Mouse (Mus musculus) olfactory bulb, adult 2 months (tissue): ENCODE results near the gene Tnfsf9. TPM values are rescaled to one million over a fixed set of nuclear protein-coding genes. Genes with fewer than 3 reads are reported as not detected.

Source experiments
- H3K27ac ChIP-seq: fragments of 200-500 bp; 2 replicates; pipeline ENCODE4 v1.5.1; 2012; ENCODE audit warnings: low read depth, low read length; ENCODE audit not compliant: insufficient read depth
- H3K4me1 ChIP-seq: fragments of 200-500 bp; 2 replicates; pipeline ENCODE4 v1.6.1; 2012; ENCODE audit warnings: low read length; ENCODE audit not compliant: control insufficient read depth, insufficient read depth
- H3K4me3 ChIP-seq: fragments of 200-500 bp; 2 replicates; pipeline ENCODE4 v1.5.1; 2012; ENCODE audit warnings: mild to moderate bottlenecking, low read depth, low read length, moderate library complexity; ENCODE audit not compliant: insufficient read depth
- CTCF ChIP-seq: fragments of 200-500 bp; IDR thresholded peaks from 2 replicates; pipeline ENCODE4 v1.5.1; 2012; ENCODE audit warnings: low read depth, mild to moderate bottlenecking, low read length, moderate library complexity; ENCODE audit not compliant: insufficient read depth
- POLR2A ChIP-seq: fragments of 200-500 bp; IDR thresholded peaks from 2 replicates; pipeline ENCODE4 v1.6.1; 2012; ENCODE audit warnings: mild to moderate bottlenecking, low read depth, low read length, moderate library complexity; ENCODE audit not compliant: insufficient read depth
- WGBS: fragments of 180-500 bp; shearing (Covaris S2); methylation state at CpG from one replicate; pipeline ENCODE4 v1.1.7; 2018; 5-methylcytosine and 5-hydroxymethylcytosine counted together
- polyA plus RNA-seq: library from polyadenylated mRNA; stranded (reverse); fragments of >200 nt; gene quantifications from 2 replicates; pipeline ENCODE4 v1.2.4, GENCODE M21; 2012; ENCODE audit warnings: low replicate concordance; ENCODE audit not compliant: missing spikeins, insufficient read depth, insufficient read length

Tnfsf9 gene
- polyA plus RNA-seq, 1 experiment, result not detected

DNA sequence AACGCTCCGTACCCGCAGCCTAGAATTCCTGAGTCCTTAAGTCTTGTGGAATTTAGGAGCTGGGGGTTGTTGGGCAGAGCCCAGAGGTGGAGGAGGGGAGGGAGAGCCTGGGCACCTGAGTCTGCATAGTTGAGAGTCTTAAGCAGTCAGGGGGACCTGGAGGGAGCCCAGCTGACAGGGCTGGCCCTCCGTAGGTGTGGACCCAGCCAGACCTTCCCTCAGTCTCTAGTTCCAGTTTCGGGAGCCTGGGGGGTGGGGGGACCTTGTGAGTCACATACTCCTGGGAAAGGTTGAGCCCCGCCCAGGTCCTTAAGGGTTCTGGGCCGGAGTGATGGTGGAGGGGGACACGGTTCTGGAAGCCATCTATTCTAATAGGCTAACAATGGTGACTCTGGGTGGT lies 42.1 kb upstream of the Tnfsf9 start:
- Histone ChIP-seq H3K4me1 (peaks cover 14% of the 10 kb centered on the region), H3K27ac (no peak overlapping the region), H3K4me3 (no peak overlapping the region)
- TF ChIP-seq CTCF (no peak), POLR2A (no peak)
- WGBS, result 35% methylated on average over 8 of the region's 8 CpGs

DNA sequence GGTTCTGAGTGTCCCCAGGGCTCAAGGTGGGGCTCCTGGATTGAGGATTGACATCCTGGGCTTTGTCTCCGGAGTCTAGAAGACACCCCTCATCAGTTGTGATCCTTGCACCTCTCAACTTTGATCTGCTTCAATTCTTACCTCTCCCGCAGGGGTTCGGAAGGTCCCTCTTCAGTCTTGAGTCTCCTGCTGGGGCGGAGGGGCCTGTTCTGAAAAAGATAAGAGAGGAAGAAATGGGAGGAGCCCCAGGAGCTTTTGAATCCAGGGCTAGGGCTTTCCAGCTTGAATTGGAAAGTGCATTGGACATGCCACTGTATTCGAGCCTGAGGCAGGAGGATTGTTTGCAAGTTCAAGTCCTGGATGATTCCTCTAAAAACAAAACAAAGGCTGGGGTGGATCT lies 38.2 kb upstream of the Tnfsf9 start:
- no peak overlapping the region for H3K27ac ChIP-seq
- peaks cover 7% of the 10 kb centered on the region for H3K4me1 ChIP-seq
- no peak for TF ChIP-seq CTCF
- no peak for TF ChIP-seq POLR2A
- H3K4me3 ChIP-seq, result no peak overlapping the region
- 72% methylated on average over 5 of the region's 5 CpGs for WGBS

DNA sequence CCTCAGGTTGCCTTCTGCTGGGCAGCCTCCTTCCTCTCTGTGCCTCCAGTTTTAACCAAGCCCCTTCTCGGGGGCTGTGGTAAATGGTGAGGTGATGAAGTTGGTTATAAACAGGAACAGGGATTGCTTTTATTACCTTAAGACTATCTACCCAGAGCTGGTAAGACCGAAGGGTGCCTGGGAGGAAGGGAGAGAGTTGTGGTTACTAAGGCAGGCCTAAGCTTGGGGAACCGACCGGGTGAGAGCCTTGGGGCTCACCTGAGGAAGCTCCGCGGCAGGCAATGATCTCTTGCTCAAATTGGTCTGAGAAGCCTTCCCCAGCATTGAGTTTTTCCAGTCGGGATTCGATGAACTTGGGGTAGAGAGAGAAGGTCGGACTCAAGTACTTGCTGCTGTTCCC lies 34.9 kb upstream of the Tnfsf9 start:
- WGBS, result 32% methylated on average over 9 of the region's 9 CpGs
- no peak overlapping the region for H3K4me3 ChIP-seq
- no peak overlapping the region for H3K27ac ChIP-seq
- no peaks in the 10 kb centered on the region for H3K4me1 ChIP-seq
- TF ChIP-seq CTCF, result no peak
- TF ChIP-seq POLR2A, result no peak

DNA sequence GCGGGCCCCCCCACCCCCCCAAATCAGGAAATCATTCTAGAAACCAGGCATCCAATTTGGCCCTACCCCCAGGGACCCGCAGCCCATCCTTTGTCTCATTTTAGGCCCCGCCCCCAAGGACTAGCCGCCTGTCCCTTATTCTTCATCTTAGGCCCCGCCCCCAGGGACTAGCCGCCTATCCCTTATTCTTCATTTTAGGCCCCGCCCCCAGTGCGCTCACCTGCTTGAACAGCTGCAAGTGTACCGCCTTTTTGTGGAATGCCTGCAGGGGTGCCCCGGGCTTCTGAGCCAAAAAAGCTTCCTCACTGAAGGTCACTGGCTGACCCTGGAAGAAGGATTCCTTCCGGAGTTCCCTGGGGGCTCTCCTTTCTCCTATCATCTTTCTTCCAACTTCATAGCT lies 34.4 kb upstream of the Tnfsf9 start:
- Histone ChIP-seq H3K4me3 (no peak overlapping the region), H3K4me1 (no peaks in the 10 kb centered on the region), H3K27ac (no peak overlapping the region)
- no peak for TF ChIP-seq POLR2A
- TF ChIP-seq CTCF, result no peak
- 16% methylated on average over 11 of the region's 11 CpGs for WGBS

DNA sequence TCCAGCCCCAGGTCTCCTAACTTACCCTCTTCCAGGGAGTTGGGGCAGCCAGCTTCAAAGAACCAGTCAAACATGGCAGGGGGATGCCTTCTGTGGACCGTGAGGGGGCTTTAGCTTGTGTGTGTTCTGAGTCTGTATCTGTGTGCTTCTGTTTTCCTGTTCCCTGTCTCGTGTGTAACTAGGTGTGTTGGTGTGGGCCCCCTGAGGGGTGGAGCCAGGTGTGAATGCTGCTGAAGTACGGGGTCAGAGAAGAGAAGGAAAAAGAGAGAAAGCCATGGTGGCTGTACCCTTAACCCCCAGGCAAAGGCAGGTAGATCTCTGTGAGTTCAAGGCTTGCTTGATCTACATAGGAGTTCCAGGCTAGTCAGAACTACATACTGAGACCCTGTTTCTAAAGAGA lies 28.2 kb upstream of the Tnfsf9 start:
- no peak overlapping the region for H3K4me3 ChIP-seq
- no peak overlapping the region for H3K27ac ChIP-seq
- no peaks in the 10 kb centered on the region for H3K4me1 ChIP-seq
- TF ChIP-seq POLR2A (no peak), CTCF (no peak)
- WGBS, result 69% methylated on average over 3 of the region's 3 CpGs

DNA sequence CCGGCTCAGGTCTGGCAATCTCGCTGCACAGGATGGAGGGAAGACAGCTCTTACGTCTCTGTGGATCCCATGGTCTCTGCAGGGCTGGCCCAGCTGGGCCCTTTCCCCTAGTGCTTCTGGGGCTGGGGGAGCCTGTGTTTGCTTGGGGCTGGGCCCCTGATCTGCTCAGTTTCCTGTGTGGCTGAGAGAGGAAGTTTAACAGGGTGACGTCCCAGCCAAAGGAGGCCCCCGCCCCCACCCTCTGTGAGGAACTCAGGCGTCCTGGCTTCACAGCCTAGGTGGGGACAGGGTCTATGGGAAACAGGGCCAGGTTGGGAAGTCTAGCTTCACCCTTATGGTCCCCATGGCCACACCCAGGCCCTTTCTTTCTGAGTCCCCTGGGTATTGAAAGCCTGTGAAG lies 26.8 kb upstream of the Tnfsf9 start, which contains the start of gene Dennd1c:
Dennd1c (minus strand) TSS at position 179 of the 400 bp plus-strand sequence.
- Histone ChIP-seq H3K4me1 (no peaks in the 10 kb centered on the region), H3K4me3 (no peak within 1 kb of the TSS; the same call in 1 of the 2 replicates), H3K27ac (no peak within 1 kb of the TSS)
- WGBS, result 68% methylated on average over 6 of the region's 6 CpGs
- TF ChIP-seq POLR2A (no peak), CTCF (no peak)

DNA sequence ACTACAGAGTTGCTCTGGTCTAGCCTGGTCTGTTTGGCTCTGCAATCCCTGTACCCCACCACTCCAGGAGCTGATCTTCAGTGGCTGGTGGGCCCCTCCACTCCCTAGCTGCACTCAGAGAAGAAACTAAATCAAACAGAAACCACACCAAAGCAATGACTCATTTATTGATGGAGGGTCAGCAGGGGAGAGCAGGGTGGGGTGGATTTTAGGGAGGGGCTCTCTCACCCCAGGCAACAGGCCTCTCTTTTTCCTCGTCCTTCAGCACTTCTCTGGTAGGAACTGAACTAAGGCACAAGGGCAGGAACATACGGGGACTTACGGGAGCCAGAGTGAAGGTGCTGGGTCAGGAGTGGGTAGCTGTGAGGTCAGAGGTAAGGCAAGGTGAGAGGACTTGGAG lies 25.2 kb upstream of the Tnfsf9 start:
- H3K4me1 ChIP-seq, result peaks cover 11% of the 10 kb centered on the region
- no peak for TF ChIP-seq CTCF
- no peak for TF ChIP-seq POLR2A
- no peak overlapping the region for H3K4me3 ChIP-seq
- no peak overlapping the region for H3K27ac ChIP-seq
- 79% methylated on average over 3 of the region's 3 CpGs for WGBS

DNA sequence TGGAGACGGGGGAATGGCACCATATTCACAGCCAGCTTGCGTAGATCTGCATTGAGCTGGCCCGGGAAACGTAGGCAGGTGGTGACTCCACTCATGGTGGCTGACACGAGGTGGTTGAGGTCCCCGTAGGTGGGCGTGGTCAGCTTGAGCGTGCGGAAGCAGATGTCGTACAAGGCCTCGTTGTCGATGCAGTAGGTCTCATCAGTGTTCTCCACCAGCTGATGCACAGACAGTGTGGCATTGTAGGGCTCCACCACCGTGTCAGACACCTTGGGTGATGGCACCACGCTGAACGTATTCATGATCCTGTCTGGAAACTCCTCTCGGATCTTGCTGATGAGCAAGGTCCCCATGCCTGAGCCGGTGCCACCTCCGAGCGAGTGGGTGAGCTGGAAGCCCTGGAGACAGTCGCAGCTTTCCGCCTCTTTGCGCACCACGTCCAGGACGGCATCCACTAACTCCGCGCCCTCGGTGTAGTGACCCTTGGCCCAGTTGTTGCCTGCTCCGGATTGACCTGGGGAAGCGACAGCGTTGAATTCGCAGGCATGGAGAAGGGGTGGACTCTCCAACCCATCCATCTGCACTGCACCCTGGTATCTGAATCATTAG lies 23.8 kb upstream of the Tnfsf9 start:
- TF ChIP-seq CTCF (no peak), POLR2A (no peak)
- WGBS, result 93% methylated on average over 31 of the region's 31 CpGs
- peaks cover 15% of the 10 kb centered on the region for H3K4me1 ChIP-seq
- H3K4me3 ChIP-seq, result no peak overlapping the region
- no peak overlapping the region for H3K27ac ChIP-seq

DNA sequence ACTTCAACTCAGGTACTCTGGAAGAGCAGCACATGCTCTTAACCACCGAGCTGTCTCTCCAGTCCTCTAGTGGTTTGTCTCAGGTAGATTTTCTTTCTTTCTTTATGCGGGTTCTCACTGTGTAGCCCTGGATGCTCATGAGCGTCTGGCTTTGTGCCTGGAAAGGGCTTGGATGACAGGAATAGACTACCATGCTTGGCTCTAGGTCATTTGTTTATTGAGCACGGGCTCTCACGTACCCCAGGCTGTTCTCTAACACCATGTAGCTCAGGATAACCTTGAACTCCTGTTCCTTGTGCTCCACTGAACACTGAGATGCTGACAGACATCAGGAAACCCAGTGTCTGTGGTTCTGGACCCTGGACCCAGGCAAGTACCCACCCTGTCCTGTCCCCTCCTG lies 22.6 kb upstream of the Tnfsf9 start:
- no peak overlapping the region for H3K4me3 ChIP-seq
- H3K4me1 ChIP-seq, result peaks cover 15% of the 10 kb centered on the region
- 65% methylated on average over 5 of the region's 5 CpGs for WGBS
- TF ChIP-seq CTCF, result no peak
- no peak overlapping the region for H3K27ac ChIP-seq
